In the genomic region with DNA sequence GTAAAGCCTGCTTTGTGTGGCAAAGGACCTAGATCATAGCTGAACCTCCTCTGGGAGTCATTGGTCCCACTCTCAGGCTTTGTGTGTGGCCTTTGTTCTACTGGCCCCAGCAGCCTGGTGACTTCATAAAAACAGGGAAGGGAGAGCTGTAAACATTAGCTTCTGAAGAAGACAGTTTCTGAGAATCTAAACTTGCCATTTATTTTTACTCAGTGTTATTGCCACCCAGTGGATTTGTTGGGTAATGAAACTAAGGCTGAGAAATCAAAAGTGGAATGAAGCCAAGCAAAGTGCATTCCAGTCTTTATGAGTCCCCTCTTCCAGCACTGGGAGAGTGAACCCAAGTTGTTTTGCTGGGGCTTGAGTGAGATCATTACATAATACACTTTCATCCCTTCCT, we compare ENCODE assay signal across 8 mouse cellular contexts. TPM values are rescaled to one million over a fixed set of nuclear protein-coding genes. Genes with fewer than 3 reads are reported as not detected.
DNase-seq lines count a peak whose midpoint lies in the region; ATAC-seq and TF ChIP-seq lines count a peak whose summit lies in the region.

No protein-coding gene starts in this region.

- no peaks in the 10 kb centered on the region for H3K9me3 ChIP-seq in forebrain, postnatal 0 days (ENCODE audit: low read length)
- H3K9me3 ChIP-seq in megakaryocyte, embryonic 14.5 days, result no peaks in the 10 kb centered on the region

- no peak overlapping the region for H3K4me2 ChIP-seq in forebrain, postnatal 0 days (ENCODE audit: low read depth)

- DNase-seq in frontal cortex, adult 2 months (ENCODE audit: extremely low spot score in 1 of 2, low spot score in 1 of 2), result peak; percentile 8 to 73
- no peak for DNase-seq in frontal cortex, postnatal 10 days (ENCODE audit: low spot score in 2 of 2)
- DNase-seq in 3T3-L1 (ENCODE audit: low read depth, low spot score), result peak; percentile 93
- peak; percentile 85 for DNase-seq in adipocyte (ENCODE audit: low spot score)
- peak; percentile 75 for DNase-seq in forebrain, postnatal 0 days
- DNase-seq in kidney, adult 9 months, result peak; percentile 77

- ATAC-seq in forebrain, postnatal 0 days, result peak; percentile 72
- ATAC-seq in monocyte, adult 5-6 weeks (replicated peaks; ENCODE audit: insufficient number of reproducible peaks, low FRiP score, low TSS enrichment, poor library complexity, severe bottlenecking), result no peak; the same call in 1 of the 2 replicates

- no peak overlapping the region; the same call in 1 of the 2 replicates for H3K27ac ChIP-seq in forebrain, postnatal 0 days (ENCODE audit: low read depth, low read length)

- no peak overlapping the region for H3K4me3 ChIP-seq in forebrain, postnatal 0 days (ENCODE audit: low read depth, low read length)
- peak overlapping the region; percentile 38 for H3K4me3 ChIP-seq in megakaryocyte, embryonic 14.5 days (replicated peaks)

- H3K4me1 ChIP-seq in forebrain, postnatal 0 days (ENCODE audit: insufficient read depth), result no peaks in the 10 kb centered on the region
- peaks cover 18% of the 10 kb centered on the region for H3K4me1 ChIP-seq in megakaryocyte, embryonic 14.5 days

- no peaks in the 10 kb centered on the region for H3K27me3 ChIP-seq in forebrain, postnatal 0 days (ENCODE audit: insufficient read depth, low read length)
- peaks cover 2% of the 10 kb centered on the region for H3K27me3 ChIP-seq in megakaryocyte, embryonic 14.5 days (replicated peaks)

- no peak overlapping the region for H3K9ac ChIP-seq in forebrain, postnatal 0 days

- H3K36me3 ChIP-seq in forebrain, postnatal 0 days (ENCODE audit: insufficient read depth), result no peaks in the 10 kb centered on the region
- no peaks in the 10 kb centered on the region for H3K36me3 ChIP-seq in megakaryocyte, embryonic 14.5 days (replicated peaks; ENCODE audit: low read length)

- peak; percentile 79 for TF ChIP-seq CTCF in forebrain, postnatal 0 days (IDR thresholded peaks at IDR 0.05; ENCODE audit: low read depth)

RNA-seq across cellular contexts. Expression of gene Ybx3, which starts 30.5 kb away (rescaled TPM):
- polyA plus RNA-seq in frontal cortex, adult 2 months (2012; rRNA removed), result 70.5 and 75.2 TPM in 2 replicates
- 89.3 and 116 TPM in 2 replicates for total RNA-seq in forebrain, postnatal 0 days (2014; rRNA removed)
- 36.2 and 37.3 TPM in 2 replicates for polyA plus RNA-seq in forebrain, postnatal 0 days (2015; fragmentation: Nextera tagmentation; extraction: Ambion mirVana)
- polyA plus RNA-seq in megakaryocyte, embryonic 14.5 days (2012; ENCODE audit: insufficient read depth, low replicate concordance), result 690 and 1,206 TPM in 2 replicates
- total RNA-seq in monocyte, adult 5-6 weeks (2017), result 98.2 to 174 TPM (median 134 TPM) in 3 replicates

Comparison
In these comparisons a context has a peak if more than half of its experiments do, and no peak if none do; other contexts are left out.
1. DNase-seq: peak in frontal cortex, adult 2 months (2 of 2), 3T3-L1 (single experiment), adipocyte (single experiment), forebrain, postnatal 0 days (single experiment) and kidney, adult 9 months (single experiment); none in frontal cortex, postnatal 10 days (0 of 2).